Mouse (Mus musculus): ENCODE data around the gene 2900026A02Rik. TPM values are rescaled to one million over a fixed set of nuclear protein-coding genes. Genes with fewer than 3 reads are reported as not detected.

The 2900026A02Rik gene
- polyA plus RNA-seq, 1 experiment from 2014 or later: 4.3 TPM

DNA sequence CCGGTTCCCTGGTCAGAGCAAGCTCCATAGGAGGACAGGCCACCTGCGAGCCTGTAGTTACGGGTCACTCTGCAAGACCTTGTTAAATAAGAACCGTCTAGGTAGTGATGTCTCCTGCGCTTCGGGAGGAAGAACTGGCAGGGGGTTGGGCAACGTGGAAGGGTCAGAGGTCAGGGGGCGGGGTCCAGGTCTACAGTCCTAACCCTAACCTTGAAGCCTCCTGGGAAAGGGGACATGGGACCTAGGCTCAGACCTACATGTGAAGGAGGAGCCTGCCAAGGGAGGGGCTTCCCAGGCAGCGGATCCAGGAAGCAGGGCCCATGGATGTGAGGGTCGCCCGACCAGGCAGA, 11.7 kb downstream of the 2900026A02Rik start:
- H3K9ac ChIP-seq: 0 out of 2 replicates have a peak overlapping the region, but pooled peaks have one; percentile 14
- ATAC-seq: peak; percentile 4; the same call in 1 of the 2 replicates
- H3K4me1 ChIP-seq: peaks cover 23% of the 10 kb centered on the region
- 56% methylated on average over 11 of the region's 11 CpGs for WGBS
- H3K9me3 ChIP-seq (replicated peaks): no peaks in the 10 kb centered on the region
- H3K27ac ChIP-seq: peak overlapping the region; percentile 78
- no peak overlapping the region for H3K4me3 ChIP-seq
- H3K36me3 ChIP-seq (ENCODE audit: poor library complexity, severe bottlenecking): no peaks in the 10 kb centered on the region
- peak overlapping the region; percentile 25; the same call in 1 of the 2 replicates for H3K4me2 ChIP-seq
- no peaks in the 10 kb centered on the region for H3K27me3 ChIP-seq

DNA sequence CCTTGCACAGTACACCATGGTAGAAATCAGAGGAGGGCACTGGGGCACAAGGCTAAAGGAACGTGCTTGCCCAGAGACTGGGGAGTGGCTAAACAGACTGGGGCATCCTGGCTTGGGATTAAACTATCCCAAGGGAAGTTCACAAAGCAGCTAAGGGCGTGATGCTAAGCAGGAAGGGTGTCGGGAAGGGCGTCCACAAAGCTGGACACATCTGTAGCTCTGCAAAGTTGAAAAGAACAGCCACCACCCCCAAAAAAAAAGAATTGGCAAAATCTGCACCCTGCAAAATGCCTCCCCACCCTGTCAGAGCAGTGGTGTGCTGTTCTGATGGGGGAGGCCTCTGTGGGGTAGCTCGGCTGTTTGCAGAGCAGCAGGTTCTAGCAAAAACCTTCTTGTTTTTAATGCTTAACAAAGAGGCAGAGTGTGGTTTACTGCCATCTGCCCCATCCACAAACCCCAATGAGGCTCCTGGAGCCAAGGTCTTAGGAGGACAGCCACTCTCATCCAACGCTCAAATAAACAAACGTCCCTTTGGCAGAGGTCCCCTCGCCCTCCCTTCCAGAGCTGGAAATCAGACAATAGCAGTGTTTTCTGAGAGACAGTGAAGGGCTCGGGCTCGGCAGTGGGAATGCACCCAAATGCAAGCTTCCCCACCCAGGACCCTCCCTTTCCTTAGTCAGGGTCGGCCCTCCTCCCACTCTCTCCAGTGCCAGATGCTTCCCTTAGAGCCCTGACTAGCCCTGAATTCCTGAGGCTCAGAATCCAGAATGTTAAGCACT, 12.2 kb downstream of the 2900026A02Rik start:
- Histone ChIP-seq H3K27ac (peak overlapping the region; percentile 78), H3K4me3 (no peak overlapping the region), H3K36me3 (ENCODE audit: poor library complexity, severe bottlenecking) (no peaks in the 10 kb centered on the region), H3K4me2 (peak overlapping the region; percentile 25; the same call in 1 of the 2 replicates), H3K27me3 (no peaks in the 10 kb centered on the region), H3K9ac (peak overlapping the region; percentile 45; the same call in 1 of the 2 replicates), H3K4me1 (peaks cover 23% of the 10 kb centered on the region), H3K9me3 (replicated peaks) (no peaks in the 10 kb centered on the region)
- ATAC-seq: peak; percentile 76
- WGBS: 40% methylated on average over 11 of the region's 11 CpGs

DNA sequence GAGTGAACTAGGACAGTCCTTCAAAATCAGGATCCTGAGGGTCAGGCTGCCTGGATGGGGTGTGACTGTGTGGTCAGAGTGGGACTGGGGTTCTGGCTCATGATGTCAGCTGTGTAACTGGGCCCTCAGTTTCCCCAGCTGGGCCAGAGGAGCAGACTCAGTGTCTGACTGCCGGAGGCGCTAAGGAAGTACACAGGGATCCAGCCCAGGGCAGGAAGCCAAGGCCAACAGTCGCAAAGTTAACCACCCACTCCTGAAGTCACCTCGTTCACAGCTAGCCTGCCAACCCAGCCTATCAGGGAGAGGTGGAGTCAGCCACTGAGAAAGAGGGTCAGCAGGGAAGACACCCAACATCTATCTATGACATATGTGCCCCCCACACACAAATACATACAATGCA, 13.0 kb downstream of the 2900026A02Rik start:
- Histone ChIP-seq H3K27ac (0 out of 2 replicates have a peak overlapping the region, but pooled peaks have one; percentile 78), H3K4me3 (no peak overlapping the region), H3K4me2 (no peak overlapping the region), H3K36me3 (ENCODE audit: poor library complexity, severe bottlenecking) (no peaks in the 10 kb centered on the region), H3K9ac (no peak overlapping the region), H3K27me3 (no peaks in the 10 kb centered on the region), H3K9me3 (replicated peaks) (no peaks in the 10 kb centered on the region), H3K4me1 (peaks cover 23% of the 10 kb centered on the region)
- WGBS: 88% methylated on average over 4 of the region's 4 CpGs
- ATAC-seq: no peak

DNA sequence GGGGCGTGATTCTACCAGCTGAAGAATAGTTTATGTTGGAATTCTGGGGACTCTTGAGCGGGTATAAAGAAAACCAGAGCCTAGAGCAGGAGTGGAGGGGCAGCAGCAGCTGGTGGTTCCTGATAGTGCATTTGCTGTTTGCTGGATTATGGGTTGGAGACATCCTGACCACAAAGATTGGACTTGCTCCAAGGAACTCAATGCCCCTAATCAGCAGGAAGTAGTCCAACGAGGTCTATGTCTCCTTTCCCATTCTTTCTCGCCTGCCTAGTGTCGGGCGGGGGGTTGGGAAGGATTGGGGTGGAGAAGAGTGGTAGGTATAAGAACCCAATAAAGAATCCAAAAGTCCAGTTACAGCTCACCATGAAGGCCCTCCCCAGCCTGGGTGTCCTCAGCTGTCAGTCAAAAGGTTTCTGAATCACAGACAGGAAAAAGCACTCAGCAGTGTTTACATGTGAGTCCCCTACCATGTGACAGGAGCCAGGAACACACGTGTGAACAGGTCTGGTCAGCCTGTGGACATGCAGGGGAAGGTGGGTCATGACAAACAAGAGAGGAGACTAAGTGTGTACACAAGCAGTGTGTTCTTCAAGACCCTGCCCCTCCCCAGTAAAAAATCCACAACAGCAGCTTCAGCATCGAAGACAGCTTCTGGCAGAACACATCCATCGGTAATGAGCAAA, 14.2 kb downstream of the 2900026A02Rik start:
- ATAC-seq: no peak
- H3K27me3 ChIP-seq: no peaks in the 10 kb centered on the region
- H3K27ac ChIP-seq: no peak overlapping the region
- 68% methylated on average over 9 of the region's 9 CpGs for WGBS
- H3K4me1 ChIP-seq: peaks cover 23% of the 10 kb centered on the region
- H3K9me3 ChIP-seq (replicated peaks): no peaks in the 10 kb centered on the region
- H3K36me3 ChIP-seq (ENCODE audit: poor library complexity, severe bottlenecking): no peaks in the 10 kb centered on the region
- H3K4me2 ChIP-seq: no peak overlapping the region
- H3K9ac ChIP-seq: no peak overlapping the region; the same call in 1 of the 2 replicates
- H3K4me3 ChIP-seq: no peak overlapping the region

DNA sequence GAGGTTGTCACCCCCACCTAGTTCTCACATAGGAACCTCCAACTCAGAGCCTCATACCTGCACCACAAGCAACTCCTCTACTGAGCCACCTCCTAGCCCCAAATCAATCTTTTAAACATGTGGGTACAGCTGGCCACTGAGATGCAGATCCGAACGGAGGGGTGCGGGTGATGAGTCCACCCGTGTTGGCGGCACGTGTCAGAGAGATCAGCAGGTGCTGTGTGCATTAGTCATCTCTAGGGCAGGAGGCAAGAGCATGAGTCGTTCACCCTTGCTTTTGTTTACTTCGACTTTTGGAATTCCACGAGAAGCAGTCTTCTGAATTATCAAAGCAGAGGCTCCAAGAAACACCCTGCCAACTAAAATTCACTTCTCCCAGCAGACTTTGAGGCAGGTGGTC, 16.8 kb downstream of the 2900026A02Rik start:
- Histone ChIP-seq H3K4me1 (peaks cover 14% of the 10 kb centered on the region), H3K4me2 (no peak overlapping the region), H3K4me3 (no peak overlapping the region), H3K36me3 (ENCODE audit: poor library complexity, severe bottlenecking) (no peaks in the 10 kb centered on the region), H3K27me3 (no peaks in the 10 kb centered on the region), H3K27ac (no peak overlapping the region), H3K9ac (no peak overlapping the region), H3K9me3 (replicated peaks) (no peaks in the 10 kb centered on the region)
- no peak for ATAC-seq
- 93% methylated on average over 9 of the region's 9 CpGs for WGBS

DNA sequence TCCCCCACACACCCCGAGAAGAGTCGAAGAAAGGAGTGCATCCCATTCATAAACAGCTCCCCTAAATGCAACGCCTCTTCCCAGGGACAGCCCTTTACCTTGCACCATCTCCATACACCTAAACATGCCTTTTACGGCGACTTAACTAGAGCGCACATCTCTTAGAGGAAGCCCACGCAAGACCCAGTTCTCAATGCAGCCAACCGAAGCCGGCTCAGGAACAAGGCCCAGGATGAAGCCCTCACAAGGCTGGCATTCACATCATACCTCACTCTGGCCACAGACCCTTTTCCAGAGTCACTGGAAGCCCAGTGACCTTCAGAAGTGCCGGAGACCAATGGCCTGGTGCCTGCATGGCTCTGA, 21.3 kb downstream of the 2900026A02Rik start:
- H3K4me3 ChIP-seq: no peak overlapping the region
- H3K27me3 ChIP-seq: no peaks in the 10 kb centered on the region
- no peaks in the 10 kb centered on the region for H3K4me1 ChIP-seq
- ATAC-seq: no peak
- 90% methylated on average over 10 of the region's 10 CpGs for WGBS
- H3K9ac ChIP-seq: no peak overlapping the region
- no peak overlapping the region for H3K27ac ChIP-seq
- no peaks in the 10 kb centered on the region for H3K9me3 ChIP-seq (replicated peaks)
- no peaks in the 10 kb centered on the region for H3K36me3 ChIP-seq (ENCODE audit: poor library complexity, severe bottlenecking)
- no peak overlapping the region for H3K4me2 ChIP-seq

DNA sequence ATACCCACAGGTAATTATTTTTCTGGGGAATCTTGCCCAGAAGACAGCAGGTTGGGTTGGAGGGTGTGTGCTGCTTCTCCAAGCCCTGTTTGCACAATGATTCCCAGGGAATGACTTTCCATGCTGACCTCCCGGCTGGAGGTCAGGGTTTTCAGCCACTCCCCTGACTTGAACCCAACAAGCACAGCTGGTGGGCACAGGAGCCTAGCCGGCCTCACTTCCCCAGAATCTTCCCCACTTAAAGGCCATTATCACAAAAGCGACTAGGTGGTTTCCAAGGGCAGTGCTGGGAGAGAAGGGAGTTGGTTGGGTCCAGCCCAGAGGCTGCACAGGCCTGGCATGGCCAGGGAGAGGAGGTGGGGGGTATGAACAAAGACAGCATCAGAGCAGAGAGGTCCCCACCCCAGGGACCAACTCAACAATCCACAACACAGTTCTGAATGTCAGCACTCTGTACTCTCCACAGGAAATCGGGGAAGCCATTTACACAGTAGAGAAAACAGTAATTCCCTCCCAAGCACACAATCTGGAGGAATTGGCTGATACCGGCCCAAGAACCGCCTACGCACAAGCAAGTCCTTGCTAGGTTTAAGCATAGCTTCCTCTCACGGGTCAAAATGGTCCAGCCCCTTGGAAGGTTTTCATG, 21.8 kb downstream of the 2900026A02Rik start:
- no peak for ATAC-seq
- Histone ChIP-seq H3K4me1 (no peaks in the 10 kb centered on the region), H3K27me3 (no peaks in the 10 kb centered on the region), H3K4me2 (no peak overlapping the region), H3K9ac (no peak overlapping the region), H3K27ac (no peak overlapping the region), H3K9me3 (replicated peaks) (no peaks in the 10 kb centered on the region), H3K4me3 (no peak overlapping the region), H3K36me3 (ENCODE audit: poor library complexity, severe bottlenecking) (no peaks in the 10 kb centered on the region)
- 57% methylated on average over 8 of the region's 8 CpGs for WGBS

DNA sequence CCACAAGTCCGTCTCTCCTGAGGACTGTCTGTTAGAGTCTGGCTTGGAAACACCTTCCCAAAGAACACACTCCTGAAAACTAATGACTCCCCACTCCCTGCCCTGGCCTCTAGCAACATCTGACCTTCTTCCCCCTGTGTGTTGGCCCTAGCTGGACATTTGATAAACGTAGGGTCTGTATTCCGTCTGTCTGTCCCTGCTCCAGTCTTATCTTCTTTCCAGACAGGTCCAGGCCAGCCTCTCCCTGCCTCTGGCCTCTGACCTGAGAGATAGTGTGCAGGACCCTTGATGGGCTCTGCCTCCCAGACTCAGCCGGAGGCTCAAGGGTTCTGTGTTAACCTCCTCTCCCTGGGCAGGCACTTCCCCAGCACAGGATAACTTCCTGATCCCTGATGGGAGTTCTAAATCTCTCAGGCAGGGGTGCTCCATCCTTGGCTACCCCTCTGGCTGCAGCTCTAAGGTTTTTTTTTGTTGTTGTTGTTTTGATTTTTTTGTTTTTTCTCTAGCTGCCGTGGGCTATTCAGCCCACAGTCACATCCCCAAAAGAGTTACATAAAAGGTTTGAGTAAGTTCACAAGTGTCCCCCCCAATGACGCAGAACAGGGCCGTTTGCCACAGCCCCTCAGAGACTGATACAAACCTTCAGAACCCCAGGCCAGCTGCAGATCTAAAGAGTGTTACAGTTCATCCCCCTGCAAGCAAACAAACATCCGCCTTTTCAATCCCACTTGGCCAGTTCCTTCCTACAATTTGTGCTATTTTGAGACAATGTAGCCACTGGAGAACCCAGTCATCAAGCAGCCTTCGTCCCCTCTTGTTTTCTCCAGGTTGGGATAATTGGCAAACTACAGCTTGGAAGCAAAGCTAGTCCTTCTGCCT, 23.9 kb downstream of the 2900026A02Rik start:
- Histone ChIP-seq H3K27me3 (no peaks in the 10 kb centered on the region), H3K9me3 (replicated peaks) (no peaks in the 10 kb centered on the region), H3K9ac (no peak overlapping the region), H3K4me3 (no peak overlapping the region), H3K27ac (no peak overlapping the region), H3K4me1 (peaks cover 2% of the 10 kb centered on the region; the same call in 1 of the 2 replicates), H3K4me2 (no peak overlapping the region), H3K36me3 (ENCODE audit: poor library complexity, severe bottlenecking) (no peaks in the 10 kb centered on the region)
- 71% methylated on average over 9 of the region's 9 CpGs for WGBS
- no peak for ATAC-seq

DNA sequence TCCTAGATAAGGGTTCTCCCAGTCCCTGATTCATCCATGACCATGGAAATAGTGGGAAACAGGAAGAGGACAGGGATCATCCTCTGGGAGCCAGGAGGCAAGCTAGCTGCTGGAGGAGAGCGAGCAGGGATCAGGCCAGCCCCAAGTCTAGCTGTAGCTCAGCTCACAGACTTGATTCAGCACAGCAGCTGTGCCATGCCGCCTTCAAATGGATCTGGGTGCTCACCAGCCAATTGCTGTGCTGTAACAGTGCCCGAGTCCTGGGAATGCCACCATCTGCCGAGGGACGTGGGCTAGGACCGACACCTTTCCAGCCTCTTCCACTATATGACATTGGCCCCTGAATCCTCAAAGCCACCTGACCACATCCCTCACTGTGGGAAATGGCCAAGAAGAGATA, 25.1 kb downstream of the 2900026A02Rik start:
- H3K4me2 ChIP-seq: no peak overlapping the region
- no peak overlapping the region for H3K27ac ChIP-seq
- peaks cover under 1% of the 10 kb centered on the region; the same call in 1 of the 2 replicates for H3K36me3 ChIP-seq (ENCODE audit: poor library complexity, severe bottlenecking)
- no peak; the same call in 1 of the 2 replicates for ATAC-seq
- WGBS: 91% methylated on average over 6 of the region's 6 CpGs
- no peaks in the 10 kb centered on the region for H3K9me3 ChIP-seq (replicated peaks)
- H3K4me1 ChIP-seq: peaks cover 7% of the 10 kb centered on the region; the same call in 1 of the 2 replicates
- no peak overlapping the region for H3K4me3 ChIP-seq
- no peak overlapping the region for H3K9ac ChIP-seq
- H3K27me3 ChIP-seq: no peaks in the 10 kb centered on the region

DNA sequence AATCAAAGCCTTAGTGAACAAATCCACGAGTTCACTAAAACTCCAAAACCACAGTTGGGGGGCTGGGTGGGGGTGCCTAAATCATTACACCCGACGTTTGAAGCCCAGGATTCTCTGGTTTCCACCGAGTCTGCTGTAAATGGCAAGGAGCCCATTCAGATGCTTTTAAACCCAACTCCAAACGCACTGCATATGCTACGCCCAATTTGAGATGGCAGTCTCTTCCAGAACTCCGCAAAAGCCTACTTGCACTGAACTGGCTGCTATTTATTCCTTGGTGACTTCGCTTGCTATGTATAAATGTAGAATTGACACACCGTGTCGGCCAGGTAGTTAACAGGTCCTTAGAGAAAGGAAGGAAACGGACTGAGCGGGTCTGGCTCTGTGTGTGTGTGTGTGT, 25.6 kb downstream of the 2900026A02Rik start:
- ATAC-seq: no peak
- H3K4me3 ChIP-seq: no peak overlapping the region
- 83% methylated on average over 12 of the region's 12 CpGs for WGBS

DNA sequence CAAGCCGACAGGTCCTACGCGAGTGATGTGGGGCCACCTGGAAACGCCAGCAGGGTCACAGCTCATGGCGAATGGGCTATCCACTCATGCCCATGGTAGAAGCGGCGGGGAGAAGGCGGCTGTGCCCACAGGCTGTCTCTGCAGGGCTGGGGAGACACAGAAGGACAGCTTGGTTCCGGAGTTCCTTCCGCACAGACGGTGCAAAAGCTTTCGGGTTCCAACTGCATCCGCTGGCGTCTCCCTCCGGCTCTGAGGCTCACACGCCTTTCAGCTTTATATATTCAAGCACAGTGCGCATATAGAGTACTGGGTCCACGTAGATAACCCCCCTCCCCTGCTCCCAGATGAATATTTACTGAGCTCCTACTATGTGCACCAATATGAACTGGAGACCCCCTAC, 27.3 kb downstream of the 2900026A02Rik start:
- whole genome bisulfite sequencing: 93% methylated on average over 18 of the region's 18 CpGs
- H3K4me3 ChIP-seq: no peak overlapping the region
- no peak for ATAC-seq

More for the DNA sequence above, 25.6 kb downstream of the 2900026A02Rik start:
- Histone ChIP-seq H3K4me2 (no peak overlapping the region), H3K27me3 (no peaks in the 10 kb centered on the region), H3K9me3 (replicated peaks) (no peaks in the 10 kb centered on the region), H3K36me3 (ENCODE audit: poor library complexity, severe bottlenecking) (peaks cover 3% of the 10 kb centered on the region; the same call in 1 of the 2 replicates), H3K4me1 (peaks cover 7% of the 10 kb centered on the region; the same call in 1 of the 2 replicates), H3K9ac (no peak overlapping the region), H3K27ac (no peak overlapping the region)

More for the DNA sequence above, 27.3 kb downstream of the 2900026A02Rik start:
- H3K4me2 ChIP-seq: no peak overlapping the region
- H3K27me3 ChIP-seq: no peaks in the 10 kb centered on the region
- peaks cover 7% of the 10 kb centered on the region; the same call in 1 of the 2 replicates for H3K4me1 ChIP-seq
- H3K27ac ChIP-seq: no peak overlapping the region
- H3K9me3 ChIP-seq (replicated peaks): no peaks in the 10 kb centered on the region
- no peak overlapping the region for H3K9ac ChIP-seq
- peaks cover 9% of the 10 kb centered on the region for H3K36me3 ChIP-seq (ENCODE audit: poor library complexity, severe bottlenecking)

Data from forebrain, embryonic 13.5 days (tissue).